In genomic region chr9:123717186-123718008, GRCm38 (mm10) we compare ENCODE assay signal across 8 mouse cellular contexts. TPM values are rescaled to one million over a fixed set of nuclear protein-coding genes. Genes with fewer than 3 reads are reported as not detected.
A peak's percentile ranks its signal among the peaks of the same experiment; 100 is the strongest.
DNase-seq lines count a peak whose midpoint lies in the region; ATAC-seq and TF ChIP-seq lines count a peak whose summit lies in the region.

Gene Lztfl1, minus strand, starts transcription at chr9:123717697.

- peak; percentile 78 for TF ChIP-seq EP300 in heart, adult 2 months (IDR thresholded peaks at IDR 0.05; ENCODE audit: insufficient read depth, low read depth, low read length)

- no peak for TF ChIP-seq CTCF in heart, adult 2 months (IDR thresholded peaks at IDR 0.05)

- peak within 1 kb of the TSS; percentile 84 for H3K27ac ChIP-seq in embryonic facial prominence, embryonic 14.5 days (replicated peaks; ENCODE audit: low read depth, low read length)
- H3K27ac ChIP-seq in heart, adult 2 months, result peak within 1 kb of the TSS; percentile 76
- peak within 1 kb of the TSS; percentile 70; the same call in 1 of the 2 replicates for H3K27ac ChIP-seq in limb, embryonic 13.5 days
- H3K27ac ChIP-seq in midbrain, embryonic 16.5 days (ENCODE audit: low read length), result peak within 1 kb of the TSS; percentile 28

- no peaks in the 10 kb centered on the region for H3K9me3 ChIP-seq in embryonic facial prominence, embryonic 14.5 days (ENCODE audit: control insufficient read depth, low read length)
- H3K9me3 ChIP-seq in limb, embryonic 13.5 days, result no peaks in the 10 kb centered on the region
- no peaks in the 10 kb centered on the region for H3K9me3 ChIP-seq in midbrain, embryonic 16.5 days (replicated peaks; ENCODE audit: control insufficient read depth, low read length, poor library complexity, severe bottlenecking)

- peaks cover 4% of the 10 kb centered on the region; the same call in 1 of the 2 replicates for H3K79me2 ChIP-seq in heart, adult 2 months (replicated peaks; ENCODE audit: control insufficient read depth, insufficient read depth, low read length)

- H3K27me3 ChIP-seq in embryonic facial prominence, embryonic 14.5 days (replicated peaks; ENCODE audit: control insufficient read depth, insufficient read depth, low read length), result no peaks in the 10 kb centered on the region
- H3K27me3 ChIP-seq in heart, adult 2 months (ENCODE audit: control insufficient read depth, insufficient read depth, low read length), result 0 out of 2 replicates have a peak, but pooled peaks cover 1% of the 10 kb centered on the region
- no peaks in the 10 kb centered on the region for H3K27me3 ChIP-seq in limb, embryonic 13.5 days
- no peaks in the 10 kb centered on the region for H3K27me3 ChIP-seq in midbrain, embryonic 16.5 days (ENCODE audit: control insufficient read depth, insufficient read depth, low read depth, low read length)

- H3K4me3 ChIP-seq in embryonic facial prominence, embryonic 14.5 days (ENCODE audit: low read depth, low read length), result peak within 1 kb of the TSS; percentile 85
- peak within 1 kb of the TSS; percentile 76 for H3K4me3 ChIP-seq in heart, adult 2 months
- peak within 1 kb of the TSS; percentile 94 for H3K4me3 ChIP-seq in limb, embryonic 13.5 days
- peak within 1 kb of the TSS; percentile 76 for H3K4me3 ChIP-seq in midbrain, embryonic 16.5 days (ENCODE audit: low read depth, low read length)

- peak within 1 kb of the TSS; percentile 71 for H3K4me2 ChIP-seq in embryonic facial prominence, embryonic 14.5 days (ENCODE audit: low read depth, low read length)
- H3K4me2 ChIP-seq in limb, embryonic 13.5 days (replicated peaks), result peak within 1 kb of the TSS; percentile 74
- peak within 1 kb of the TSS; percentile 80 for H3K4me2 ChIP-seq in midbrain, embryonic 16.5 days (ENCODE audit: low read length)

- peak; percentile 99 for DNase-seq in 3T3-L1 (ENCODE audit: low read depth, low spot score)
- DNase-seq in adrenal gland, postnatal 4 days (ENCODE audit: low spot score in 2 of 2), result peak; percentile 80 to 93
- DNase-seq in embryonic facial prominence, embryonic 14.5 days (ENCODE audit: low spot score), result peak; percentile 100
- peak; percentile 92 to 96 for DNase-seq in heart, adult 2 months
- peak; percentile 97 for DNase-seq in kidney, adult 8-10 months
- DNase-seq in spleen, postnatal 10 days (ENCODE audit: low spot score in 2 of 2), result peak; percentile 80 to 95

- H3K36me3 ChIP-seq in embryonic facial prominence, embryonic 14.5 days (ENCODE audit: control insufficient read depth, insufficient read depth, low read length), result peaks cover 1% of the 10 kb centered on the region; the same call in 1 of the 2 replicates
- H3K36me3 ChIP-seq in heart, adult 2 months (ENCODE audit: control insufficient read depth, insufficient read depth, low read length), result peaks cover 2% of the 10 kb centered on the region; the same call in 1 of the 2 replicates
- 0 out of 2 replicates have a peak, but pooled peaks cover under 1% of the 10 kb centered on the region for H3K36me3 ChIP-seq in limb, embryonic 13.5 days
- no peaks in the 10 kb centered on the region for H3K36me3 ChIP-seq in midbrain, embryonic 16.5 days (ENCODE audit: control insufficient read depth, insufficient read depth, low read length)

- under 1% methylated on average over 39 of the region's 55 CpGs for WGBS in embryonic facial prominence, embryonic 14.5 days
- WGBS in heart, adult 2 months, result under 1% methylated on average over 55 of the region's 55 CpGs
- WGBS in limb, embryonic 13.5 days, result under 1% methylated on average over 55 of the region's 55 CpGs
- under 1% methylated on average over 55 of the region's 55 CpGs for WGBS in midbrain, embryonic 16.5 days

- TF ChIP-seq POLR2A in heart, adult 2 months (IDR thresholded peaks at IDR 0.05; ENCODE audit: insufficient read depth, low read depth, low read length), result peak; percentile 39; the same call in 1 of the 2 replicates

- peak; percentile 99 for ATAC-seq in embryonic facial prominence, embryonic 14.5 days (ENCODE audit: low read depth)
- peak; percentile 100 for ATAC-seq in limb, embryonic 13.5 days (ENCODE audit: low FRiP score, low read depth)
- ATAC-seq in midbrain, embryonic 16.5 days, result peak; percentile 100

- peak within 1 kb of the TSS; percentile 90 for H3K9ac ChIP-seq in embryonic facial prominence, embryonic 14.5 days (ENCODE audit: low read depth, low read length)
- H3K9ac ChIP-seq in heart, adult 2 months (ENCODE audit: low read depth, low read length), result peak within 1 kb of the TSS; percentile 93
- peak within 1 kb of the TSS; percentile 91 for H3K9ac ChIP-seq in limb, embryonic 13.5 days
- peak within 1 kb of the TSS; percentile 74 for H3K9ac ChIP-seq in midbrain, embryonic 16.5 days (ENCODE audit: low read depth, low read length)

- intact Hi-C loops in heart, adult 2 months (cut with DNase I), result loop anchor here (2.0 kb wide), 1 partner anchor 133 kb away; the partner anchor contains the start of gene Fyco1

- peaks cover 5% of the 10 kb centered on the region for H3K4me1 ChIP-seq in embryonic facial prominence, embryonic 14.5 days (ENCODE audit: control insufficient read depth, insufficient read depth, low read length)
- H3K4me1 ChIP-seq in heart, adult 2 months (ENCODE audit: control insufficient read depth, insufficient read depth, low read length), result peaks cover 4% of the 10 kb centered on the region
- H3K4me1 ChIP-seq in limb, embryonic 13.5 days, result peaks cover 6% of the 10 kb centered on the region
- H3K4me1 ChIP-seq in midbrain, embryonic 16.5 days (ENCODE audit: control insufficient read depth, insufficient read depth, low read length), result peaks cover 9% of the 10 kb centered on the region

RNA-seq across cellular contexts. Expression of gene Lztfl1, which starts in this region (rescaled TPM):
- 10 to 100 TPM; 48.1 to 52.3 TPM for total RNA-seq in adrenal gland, postnatal 4 days (2021)
- 68.4 and 72.1 TPM in 2 replicates for polyA plus RNA-seq in embryonic facial prominence, embryonic 14.5 days (2014; fragmentation: Nextera tagmentation; extraction: Ambion mirVana)
- total RNA-seq in heart, adult 2 months (2021), result 10 to 100 TPM; 38.7 to 39.9 TPM
- polyA plus RNA-seq in heart, adult 2 months (2012; rRNA removed), result 5.6 and 12.5 TPM in 2 replicates
- 62.4 and 68.7 TPM in 2 replicates for polyA plus RNA-seq in limb, embryonic 13.5 days (2015; fragmentation: Nextera tagmentation; extraction: Ambion mirVana)
- 51.1 and 53.1 TPM in 2 replicates for polyA plus RNA-seq in midbrain, embryonic 16.5 days (2015; fragmentation: Nextera tagmentation; extraction: Ambion mirVana)

Comparison
In these comparisons a context has a peak if more than half of its experiments do, and no peak if none do; other contexts are left out.
1. Peak in every context shown above with its lines: DNase-seq, ATAC-seq, H3K4me3 ChIP-seq and H3K27ac ChIP-seq.
2. H3K27ac ChIP-seq: peak in every context shown above with its lines; median percentile 84 in embryonic facial prominence, embryonic 14.5 days; 76 in heart, adult 2 months; 70 in limb, embryonic 13.5 days; 28 in midbrain, embryonic 16.5 days.